Comparison of ENCODE assay signal across 9 mouse cellular contexts in genomic region chr7:113147391-113148332, GRCm38 (mm10). TPM values are rescaled to one million over a fixed set of nuclear protein-coding genes. Genes with fewer than 3 reads are reported as not detected.
DNase-seq lines count a peak whose midpoint lies in the region; ATAC-seq lines count a peak whose summit lies in the region.
"Had no signal": no experiment of that assay in that cellular context is flagged by ENCODE, and none has a peak within 500 bp of the region (broad histone marks: within the 10 kb centered on the region; RNA-seq: fewer than 3 reads in every experiment).

No protein-coding gene starts in this region.

- H3K9ac ChIP-seq in midbrain, embryonic 13.5 days (replicated peaks) = no peak overlapping the region
- H3K9ac ChIP-seq: liver, embryonic 15.5 days had no signal

- no peak overlapping the region for H3K4me3 ChIP-seq in embryonic facial prominence, embryonic 10.5 days
- H3K4me3 ChIP-seq in midbrain, embryonic 13.5 days (replicated peaks) = no peak overlapping the region
- H3K4me3 ChIP-seq: liver, embryonic 15.5 days had no signal

- peak overlapping the region; percentile 75 for H3K27ac ChIP-seq in embryonic facial prominence, embryonic 10.5 days (replicated peaks)
- H3K27ac ChIP-seq in midbrain, embryonic 13.5 days = 0 out of 2 replicates have a peak overlapping the region, but pooled peaks have one; percentile 35
- H3K27ac ChIP-seq: liver, embryonic 15.5 days had no signal

- 0 out of 2 replicates have a peak overlapping the region, but pooled peaks have one; percentile 4 for H3K4me2 ChIP-seq in midbrain, embryonic 13.5 days (replicated peaks)
- H3K4me2 ChIP-seq: liver, embryonic 15.5 days had no signal

- DNase-seq in urinary bladder, postnatal 36 days (ENCODE audit: low spot score in 2 of 2) = peak; percentile 19 to 45
- no peak for DNase-seq in urinary bladder, postnatal 4 days (ENCODE audit: low spot score in 2 of 2)
- peak; percentile 71 for DNase-seq in embryonic facial prominence, embryonic 10.5 days (ENCODE audit: low spot score)
- peak; percentile 58 for DNase-seq in heart, adult 8-10 months (ENCODE audit: low spot score)
- no peak for DNase-seq in T-cell, adult 2 months (ENCODE audit: low spot score)
- no peak for DNase-seq in lung, postnatal 36 days
- DNase-seq in spleen, postnatal 10 days (ENCODE audit: low spot score in 2 of 2) = no peak

- H3K27me3 ChIP-seq in embryonic facial prominence, embryonic 10.5 days (replicated peaks; ENCODE audit: low read depth, poor library complexity, severe bottlenecking) = peaks cover 11% of the 10 kb centered on the region; the same call in 1 of the 2 replicates
- H3K27me3 ChIP-seq in midbrain, embryonic 13.5 days = peaks cover 4% of the 10 kb centered on the region; the same call in 1 of the 2 replicates

- H3K4me1 ChIP-seq in embryonic facial prominence, embryonic 10.5 days = peaks cover 45% of the 10 kb centered on the region
- H3K4me1 ChIP-seq in midbrain, embryonic 13.5 days (replicated peaks) = peaks cover 13% of the 10 kb centered on the region
- H3K4me1 ChIP-seq: liver, embryonic 15.5 days had no signal

- peak; percentile 76 for ATAC-seq in midbrain, embryonic 13.5 days

- H3K36me3 ChIP-seq in embryonic facial prominence, embryonic 10.5 days (replicated peaks) = no peaks in the 10 kb centered on the region
- no peaks in the 10 kb centered on the region for H3K36me3 ChIP-seq in midbrain, embryonic 13.5 days
- H3K36me3 ChIP-seq: liver, embryonic 15.5 days had no signal

- 16% methylated on average over 16 of the region's 16 CpGs for WGBS in embryonic facial prominence, embryonic 10.5 days
- 10% methylated on average over 16 of the region's 16 CpGs for WGBS in midbrain, embryonic 13.5 days

- no peaks in the 10 kb centered on the region for H3K9me3 ChIP-seq in embryonic facial prominence, embryonic 10.5 days
- H3K9me3 ChIP-seq in midbrain, embryonic 13.5 days = no peaks in the 10 kb centered on the region
- H3K9me3 ChIP-seq: liver, embryonic 15.5 days had no signal

RNA-seq across cellular contexts. Expression of gene Arntl, which starts 59.6 kb away (rescaled TPM):
- 8.0 and 8.5 TPM in 2 replicates for polyA plus RNA-seq in embryonic facial prominence, embryonic 10.5 days (2016; fragmentation: Nextera tagmentation; extraction: Ambion mirVana)
- 1 to 10 TPM; 2.6 to 8.9 (median 3.5) TPM for total RNA-seq in heart, adult 8-10 months (2022)
- 9.4 and 12.0 TPM in 2 replicates for polyA plus RNA-seq in midbrain, embryonic 13.5 days (2015; fragmentation: Nextera tagmentation; extraction: Ambion mirVana)

Comparison
In these comparisons a context has a peak if more than half of its experiments do, and no peak if none do; other contexts are left out.
1. DNase-seq: peak in urinary bladder, postnatal 36 days (2 of 2), embryonic facial prominence, embryonic 10.5 days (single experiment) and heart, adult 8-10 months (single experiment); none in urinary bladder, postnatal 4 days (0 of 2), T-cell, adult 2 months (single experiment), lung, postnatal 36 days (single experiment) and spleen, postnatal 10 days (0 of 2).